In genomic region chr11:24199560-24199959, GRCm38 (mm10) we compare ENCODE assay signal across 18 mouse cellular contexts.
"Had no signal": no experiment of that assay in that cellular context is flagged by ENCODE, and none has a peak within 500 bp of the region (broad histone marks: within the 10 kb centered on the region; RNA-seq: fewer than 3 reads in every experiment).

No protein-coding gene starts in this region.

- H3K4me1 ChIP-seq: midbrain, embryonic 15.5 days had no signal

- H3K27me3 ChIP-seq: liver, embryonic 12.5 days; midbrain, embryonic 15.5 days; neural tube, embryonic 13.5 days; neural tube, embryonic 15.5 days; stomach, embryonic 15.5 days had no signal

- DNase-seq: lung, embryonic 14.5 days; lung, postnatal 10 days; lung, postnatal 4 days; right cerebral cortex, postnatal 14 days; right cerebral cortex, postnatal 4 days; thymus, adult 2 months; thymus, postnatal 25 days; thymus, postnatal 4 days had no signal

- H3K9ac ChIP-seq: liver, embryonic 12.5 days; liver, embryonic 14.5 days; lung, embryonic 14.5 days; midbrain, embryonic 13.5 days; midbrain, embryonic 15.5 days; neural tube, embryonic 13.5 days; neural tube, embryonic 15.5 days; stomach, embryonic 15.5 days had no signal

- H3K27ac ChIP-seq: liver, embryonic 12.5 days; liver, embryonic 14.5 days; midbrain, embryonic 13.5 days; midbrain, embryonic 15.5 days; neural tube, embryonic 13.5 days; neural tube, embryonic 15.5 days; stomach, embryonic 15.5 days; stomach, postnatal 0 days had no signal

- H3K4me3 ChIP-seq: liver, embryonic 12.5 days; midbrain, embryonic 13.5 days; midbrain, embryonic 15.5 days; myocyte; neural tube, embryonic 13.5 days; neural tube, embryonic 15.5 days; stomach, embryonic 15.5 days had no signal

- ATAC-seq: liver, embryonic 12.5 days; midbrain, embryonic 13.5 days; midbrain, embryonic 15.5 days had no signal

- H3K9me3 ChIP-seq: liver, embryonic 12.5 days; midbrain, embryonic 13.5 days; midbrain, embryonic 15.5 days; neural tube, embryonic 13.5 days; neural tube, embryonic 15.5 days; stomach, embryonic 15.5 days had no signal

- H3K36me3 ChIP-seq: liver, embryonic 12.5 days; midbrain, embryonic 13.5 days; midbrain, embryonic 15.5 days; neural tube, embryonic 13.5 days; neural tube, embryonic 15.5 days; stomach, embryonic 15.5 days had no signal

- H3K4me2 ChIP-seq: liver, embryonic 12.5 days; lung, embryonic 14.5 days; midbrain, embryonic 11.5 days; midbrain, embryonic 13.5 days; midbrain, embryonic 15.5 days; neural tube, embryonic 13.5 days; neural tube, embryonic 15.5 days; stomach, embryonic 15.5 days had no signal
